Mouse (Mus musculus) MEL (cell line): ENCODE measurements around the gene Nadk2. TPM values are rescaled to one million over a fixed set of nuclear protein-coding genes. Genes with fewer than 3 reads are reported as not detected.

Source experiments
- DNase-seq: peaks from one replicate; pipeline ENCODE4 v3.0.0; 2011; ENCODE audit warnings: low read depth, low spot score
- H3K27ac ChIP-seq: 2 replicates; pipeline ENCODE4 v1.5.1; 2012; ENCODE audit warnings: low read depth, mild to moderate bottlenecking, control low read depth, low read length, moderate library complexity; ENCODE audit not compliant: control insufficient read depth
- H3K27me3 ChIP-seq, 2 experiments: fragments of 150-350 bp in 1 of 2; sonication (generic) in 1 of 2; 2 replicates each; pipeline ENCODE4 v1.6.1; 2012; ENCODE audit warnings: low read length in 2 of 2, mild to moderate bottlenecking in 2 of 2, improper control_type of control experiment in 1 of 2, moderate library complexity in 1 of 2; ENCODE audit not compliant: insufficient read depth in 2 of 2, control insufficient read depth in 1 of 2
- H3K36me3 ChIP-seq, 2 experiments: 2 replicates each; pipeline ENCODE4 v1.6.1; 2012 to 2014; ENCODE audit warnings: low read length in 2 of 2, improper control_type of control experiment in 1 of 2, inconsistent platforms in 1 of 2, mild to moderate bottlenecking in 1 of 2; ENCODE audit not compliant: insufficient read depth in 2 of 2, control insufficient read depth in 1 of 2
- H3K4me1 ChIP-seq, 2 experiments: fragments of 150-350 bp in 1 of 2; sonication (generic) in 1 of 2; 2 replicates each; pipeline ENCODE4 v1.6.1; 2012; ENCODE audit warnings: low read length in 2 of 2, improper control_type of control experiment in 1 of 2, mild to moderate bottlenecking in 1 of 2; ENCODE audit not compliant: insufficient read depth in 2 of 2, control insufficient read depth in 1 of 2
- H3K4me3 ChIP-seq, 2 experiments: fragments of 150-350 bp in 1 of 2; sonication (generic) in 1 of 2; 2 replicates each; pipeline ENCODE4 v1.5.1; 2012; ENCODE audit warnings: low read depth in 2 of 2, low read length in 2 of 2, mild to moderate bottlenecking in 2 of 2, moderate library complexity in 2 of 2, control low read depth in 1 of 2, improper control_type of control experiment in 1 of 2; ENCODE audit not compliant: control insufficient read depth in 1 of 2, insufficient read depth in 1 of 2
- H3K79me2 ChIP-seq: 2 replicates; pipeline ENCODE4 v1.6.1; 2012; ENCODE audit warnings: mild to moderate bottlenecking, low read length, moderate library complexity; ENCODE audit not compliant: control insufficient read depth, poor library complexity, insufficient read depth
- H3K9ac ChIP-seq: 2 replicates; pipeline ENCODE4 v1.6.1; 2012; ENCODE audit warnings: low read depth, mild to moderate bottlenecking, control low read depth, low read length, moderate library complexity; ENCODE audit not compliant: control insufficient read depth, poor library complexity, severe bottlenecking
- H3K9me3 ChIP-seq: fragments of 150-350 bp; sonication (generic); replicated peaks from 2 replicates; pipeline ENCODE4 v1.6.1; 2012; ENCODE audit warnings: mild to moderate bottlenecking, low read length, improper control_type of control experiment, moderate library complexity; ENCODE audit not compliant: insufficient read depth
- BHLHE40 ChIP-seq: IDR thresholded peaks from 2 replicates; pipeline ENCODE4 v1.6.1; 2012; ENCODE audit warnings: low read depth, mild to moderate bottlenecking, inconsistent platforms, low read length, improper control_type of control experiment, borderline replicate concordance
- CHD2 ChIP-seq: IDR thresholded peaks from 2 replicates; pipeline ENCODE4 v1.6.1; 2011; ENCODE audit warnings: low read length, improper control_type of control experiment
- CTCF ChIP-seq, 3 experiments: IDR thresholded peaks in 2 of 3; conservative IDR thresholded peaks in 1 of 3; 2 replicates each; pipeline ENCODE4 v1.5.1; 2011 to 2012; ENCODE audit warnings: low read length in 3 of 3, low read depth in 2 of 3, mild to moderate bottlenecking in 2 of 3, improper control_type of control experiment in 1 of 3, inconsistent platforms in 1 of 3, mixed read lengths in 1 of 3, moderate library complexity in 1 of 3; ENCODE audit not compliant: control insufficient read depth in 1 of 3, insufficient read depth in 1 of 3, poor library complexity in 1 of 3, severe bottlenecking in 1 of 3
- ETS1 ChIP-seq: IDR thresholded peaks from 2 replicates; pipeline ENCODE4 v1.6.1; 2012; ENCODE audit warnings: low read depth, mild to moderate bottlenecking, inconsistent platforms, low read length, improper control_type of control experiment, moderate library complexity
- MAFK ChIP-seq: IDR thresholded peaks from 2 replicates; pipeline ENCODE4 v1.6.1; 2011; ENCODE audit warnings: low read depth, mild to moderate bottlenecking, low read length, improper control_type of control experiment, borderline replicate concordance
- MAZ ChIP-seq: IDR thresholded peaks from 2 replicates; pipeline ENCODE4 v1.6.1; 2012; ENCODE audit warnings: low read depth, mild to moderate bottlenecking, inconsistent platforms, low read length, improper control_type of control experiment
- MYB ChIP-seq: IDR thresholded peaks from 2 replicates; pipeline ENCODE4 v1.6.1; 2011; ENCODE audit warnings: mild to moderate bottlenecking, low read depth, low read length, improper control_type of control experiment
- MYC ChIP-seq: IDR thresholded peaks from 2 replicates; pipeline ENCODE4 v1.6.1; 2011; ENCODE audit warnings: low read depth, mild to moderate bottlenecking, low read length, improper control_type of control experiment, moderate library complexity
- NRF1 ChIP-seq: IDR thresholded peaks from 2 replicates; pipeline ENCODE4 v1.6.1; 2014; ENCODE audit warnings: low read depth, mild to moderate bottlenecking, inconsistent platforms, low read length, improper control_type of control experiment, moderate library complexity; ENCODE audit not compliant: poor library complexity, insufficient read depth, severe bottlenecking
- POLR2AphosphoS2 ChIP-seq: IDR thresholded peaks from 2 replicates; pipeline ENCODE4 v1.6.1; 2011; ENCODE audit warnings: low read length, improper control_type of control experiment
- POLR2AphosphoS5 ChIP-seq: IDR thresholded peaks from 2 replicates; pipeline ENCODE4 v1.6.1; 2012; ENCODE audit warnings: low read depth, borderline replicate concordance, mild to moderate bottlenecking, inconsistent platforms, low read length, moderate library complexity, mixed read lengths
- RAD21 ChIP-seq: IDR thresholded peaks from 2 replicates; pipeline ENCODE4 v1.6.1; 2011; ENCODE audit warnings: mild to moderate bottlenecking, low read depth, low read length, improper control_type of control experiment
- RCOR1 ChIP-seq: IDR thresholded peaks from 2 replicates; pipeline ENCODE4 v1.6.1; 2012; ENCODE audit warnings: low read depth, mild to moderate bottlenecking, inconsistent platforms, low read length, improper control_type of control experiment
- TBP ChIP-seq: IDR thresholded peaks from 2 replicates; pipeline ENCODE4 v1.8.0; 2011; ENCODE audit warnings: low read depth, low read length, improper control_type of control experiment
- TCF12 ChIP-seq: IDR thresholded peaks from 2 replicates; pipeline ENCODE4 v1.6.1; 2014; ENCODE audit warnings: low read depth, mild to moderate bottlenecking, inconsistent platforms, low read length, improper control_type of control experiment, moderate library complexity
- USF1 ChIP-seq: IDR thresholded peaks from 2 replicates; pipeline ENCODE4 v1.6.1; 2014; ENCODE audit warnings: low read depth, mild to moderate bottlenecking, inconsistent platforms, low read length, improper control_type of control experiment, moderate library complexity
- USF2 ChIP-seq, 2 experiments: IDR thresholded peaks; 2 replicates each; pipeline ENCODE4 v1.6.1; 2011 to 2012; ENCODE audit warnings: improper control_type of control experiment in 2 of 2, low read length in 2 of 2, borderline replicate concordance in 1 of 2, inconsistent platforms in 1 of 2, low read depth in 1 of 2, mild to moderate bottlenecking in 1 of 2; ENCODE audit not compliant: insufficient read depth in 1 of 2
- ZMIZ1 ChIP-seq: IDR thresholded peaks from 2 replicates; pipeline ENCODE4 v1.6.1; 2012; ENCODE audit warnings: low read depth, mild to moderate bottlenecking, inconsistent platforms, low read length, improper control_type of control experiment, moderate library complexity
- ZNF384 ChIP-seq: IDR thresholded peaks from 2 replicates; pipeline ENCODE4 v1.6.1; 2012; ENCODE audit warnings: low read depth, mild to moderate bottlenecking, inconsistent platforms, low read length, improper control_type of control experiment
- polyA plus RNA-seq, 2 experiments: library from polyadenylated mRNA; stranded (reverse) in 1 of 2; unstranded in 1 of 2; fragments of >175 nt in 1 of 2; fragments of >200 nt in 1 of 2; gene quantifications; 2 replicates each; pipeline versions ENCODE4 v1.2.1 to v1.2.4; 2012; ENCODE audit warnings: low replicate concordance in 2 of 2, low read depth in 1 of 2; ENCODE audit not compliant: insufficient read length in 2 of 2, insufficient read depth in 1 of 2, missing spikeins in 1 of 2
- total RNA-seq: library from RNA; depleted of rRNA; stranded (reverse); fragments of 300-350 nt; gene quantifications from 2 replicates; pipeline ENCODE4 v1.2.3, GENCODE M21; 2012

The Nadk2 gene
- total and polyA plus RNA-seq, 3 experiments: 168 to 659 (median 361) TPM

DNA sequence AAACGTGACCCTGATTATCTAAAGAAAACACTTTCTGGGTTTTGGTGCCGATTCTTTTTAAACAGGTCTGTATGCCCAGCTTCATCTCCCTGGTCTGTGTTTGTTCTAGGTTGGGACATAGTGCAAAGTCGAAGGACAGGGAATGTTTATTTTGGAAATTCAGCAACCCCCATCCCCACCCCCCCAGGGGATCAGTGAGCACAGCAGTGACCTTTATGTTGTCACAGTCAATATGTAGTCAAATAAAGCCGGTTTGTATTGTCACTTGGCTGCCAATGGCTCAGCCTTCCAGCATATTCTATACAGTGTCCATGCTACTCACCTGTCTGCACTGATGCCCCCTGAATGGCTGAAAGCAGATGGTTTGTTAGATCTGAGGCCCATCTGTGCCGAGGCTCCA is 43.5 kb downstream of the Nadk2 start:
- H3K27ac ChIP-seq: no peak overlapping the region
- H3K36me3 ChIP-seq: peaks cover 3 to 46% of the 10 kb centered on the region in 2 experiments; a peak in 3 of 4 replicates
- H3K9me3 ChIP-seq: no peaks in the 10 kb centered on the region
- no peak for DNase-seq
- H3K27me3 ChIP-seq: no peaks in the 10 kb centered on the region
- TF ChIP-seq ETS1 (no peak), ZMIZ1 (no peak), ZNF384 (no peak), BHLHE40 (no peak), NRF1 (no peak), POLR2AphosphoS5 (no peak), TCF12 (no peak), TBP (no peak), USF2 (IDR thresholded peaks at IDR 0.05; ENCODE audit: borderline replicate concordance in 1 of 2, insufficient read depth in 1 of 2, low read depth in 1 of 2, low read length in 2 of 2) (no peak), POLR2AphosphoS2 (no peak), MAFK (no peak), CTCF (IDR thresholded peaks at IDR 0.05 in 2 of 3, conservative IDR thresholded peaks at IDR 0.05 in 1 of 3; ENCODE audit: control insufficient read depth in 1 of 3, insufficient read depth in 1 of 3, low read depth in 2 of 3, low read length in 3 of 3, poor library complexity in 1 of 3, severe bottlenecking in 1 of 3) (no peak), MYB (no peak), CHD2 (no peak), USF1 (no peak), MAZ (no peak), RCOR1 (no peak), RAD21 (no peak), MYC (no peak)
- no peaks in the 10 kb centered on the region for H3K79me2 ChIP-seq
- no peak overlapping the region for H3K4me3 ChIP-seq
- peaks cover 2% of the 10 kb centered on the region in 2 experiments; a peak in 1 of 4 replicates for H3K4me1 ChIP-seq
- no peak overlapping the region for H3K9ac ChIP-seq

DNA sequence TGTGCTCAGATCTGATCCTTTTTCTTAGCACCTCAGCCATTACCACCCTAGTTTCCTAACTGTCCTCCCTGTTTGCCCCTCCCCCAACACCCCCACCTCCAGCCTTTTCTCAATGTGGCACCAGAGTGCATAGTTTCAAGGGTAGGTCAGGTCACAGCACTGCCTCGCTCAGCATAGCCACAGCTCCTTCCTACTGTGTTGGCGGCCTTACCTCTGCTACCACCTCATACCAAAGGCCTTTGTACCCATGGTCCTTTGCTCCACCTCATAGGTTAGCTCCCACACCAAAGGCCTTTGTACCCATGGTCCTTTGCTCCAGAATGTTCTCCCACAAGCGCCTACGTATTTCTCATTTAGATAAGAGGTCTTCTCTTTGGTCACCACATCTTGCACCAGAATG is 47.8 kb downstream of the Nadk2 start:
- H3K4me3 ChIP-seq: no peak overlapping the region
- H3K9ac ChIP-seq: no peak overlapping the region
- TF ChIP-seq RCOR1 (no peak), ETS1 (0 out of 2 replicates have a peak, but pooled peaks have one; percentile 1)
- H3K36me3 ChIP-seq: peaks cover 3 to 35% of the 10 kb centered on the region in 2 experiments; a peak in 3 of 4 replicates
- 0 out of 2 replicates have a peak, but pooled peaks cover 1% of the 10 kb centered on the region for H3K79me2 ChIP-seq
- DNase-seq: no peak
- H3K9me3 ChIP-seq: no peaks in the 10 kb centered on the region
- H3K27me3 ChIP-seq: no peaks in the 10 kb centered on the region
- H3K27ac ChIP-seq: no peak overlapping the region
- peaks cover 2% of the 10 kb centered on the region in 2 experiments; a peak in 1 of 4 replicates for H3K4me1 ChIP-seq
